Mouse (Mus musculus) splenic B cell, adult 2 months (primary cell): Measurements from ENCODE around the gene Ipo8.

Source experiments
- DNase-seq: peaks from one replicate; pipeline ENCODE4 v3.0.0-alpha.2; 2011; ENCODE audit warnings: low read depth, low spot score
- H3K27me3 ChIP-seq: 2 replicates; pipeline ENCODE4 v1.6.1; 2012; ENCODE audit warnings: mild to moderate bottlenecking, low read length, moderate library complexity, mixed read lengths; ENCODE audit not compliant: control insufficient read depth, poor library complexity, insufficient read depth, severe bottlenecking
- H3K36me3 ChIP-seq: 2 replicates; pipeline ENCODE4 v1.6.1; 2012; ENCODE audit warnings: mild to moderate bottlenecking, low read length, moderate library complexity, mixed read lengths; ENCODE audit not compliant: control insufficient read depth, poor library complexity, insufficient read depth, severe bottlenecking

Gene Ipo8

GRCm38 (mm10) chr6:148830748-148831727 lies at the start of gene Ipo8:
Gene Ipo8 (minus strand): TSS chr6:148831467.
- DNase-seq: peak; percentile 92
- Histone ChIP-seq H3K36me3 (no peaks in the 10 kb centered on the region), H3K27me3 (no peaks in the 10 kb centered on the region)

DNA sequence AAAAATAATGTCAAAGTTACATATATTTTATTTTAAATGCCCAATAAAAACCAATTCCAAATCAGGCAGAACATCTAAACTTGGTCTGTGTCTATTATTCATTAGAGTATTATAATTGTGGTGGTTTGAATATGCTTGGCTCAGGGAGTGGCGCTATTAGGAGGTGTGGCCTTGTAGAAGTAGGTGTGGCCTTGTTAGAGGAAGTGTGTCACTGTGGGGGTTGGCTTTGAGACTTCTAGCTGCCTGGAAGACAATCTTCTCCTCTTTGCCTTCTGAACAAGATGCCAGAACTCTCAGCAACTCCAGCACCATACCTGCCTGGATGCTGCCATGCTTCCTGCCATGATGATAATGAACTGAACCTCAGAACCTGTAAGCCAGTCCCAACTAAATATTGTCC lies 42.6 kb upstream of the Ipo8 start:
- Histone ChIP-seq H3K36me3 (no peaks in the 10 kb centered on the region), H3K27me3 (no peaks in the 10 kb centered on the region)
- DNase-seq: no peak

GRCm38 (mm10) chr6:148845629-148846028 lies 14.4 kb upstream of the Ipo8 start:
- Histone ChIP-seq H3K36me3 (no peaks in the 10 kb centered on the region), H3K27me3 (no peaks in the 10 kb centered on the region)
- no peak for DNase-seq

GRCm38 (mm10) chr6:148841760-148842159 lies 10.5 kb upstream of the Ipo8 start:
- Histone ChIP-seq H3K36me3 (no peaks in the 10 kb centered on the region), H3K27me3 (no peaks in the 10 kb centered on the region)
- no peak for DNase-seq

GRCm38 (mm10) chr6:148838460-148838859 lies 7.2 kb upstream of the Ipo8 start:
- Histone ChIP-seq H3K27me3 (no peaks in the 10 kb centered on the region), H3K36me3 (no peaks in the 10 kb centered on the region)
- no peak for DNase-seq

DNA sequence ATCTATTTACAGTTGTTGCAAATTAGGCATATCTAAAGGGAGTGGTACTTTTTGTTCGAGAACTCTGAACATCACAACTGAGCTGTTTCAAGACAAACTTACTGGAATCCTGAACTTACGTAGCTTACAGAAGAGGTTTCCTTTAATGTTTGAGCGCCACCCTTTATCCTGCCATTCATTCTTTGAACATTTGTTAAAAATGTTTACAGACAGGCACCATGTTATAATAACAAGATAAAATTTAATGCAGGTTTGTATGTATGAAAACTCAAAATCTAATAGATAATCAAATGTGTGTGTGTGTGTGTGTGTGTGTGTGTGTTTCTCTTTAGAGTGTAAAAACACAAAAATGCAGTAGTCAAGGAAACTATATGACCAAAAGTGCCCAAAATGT lies 458 bp upstream of the Ipo8 start:
- Histone ChIP-seq H3K36me3 (no peaks in the 10 kb centered on the region), H3K27me3 (no peaks in the 10 kb centered on the region)
- DNase-seq: no peak

GRCm38 (mm10) chr6:148830355-148830747 lies 916 bp downstream of the Ipo8 start:
- no peaks in the 10 kb centered on the region for H3K36me3 ChIP-seq
- no peaks in the 10 kb centered on the region for H3K27me3 ChIP-seq
- DNase-seq: no peak

GRCm38 (mm10) chr6:148826119-148826518 lies 5.1 kb downstream of the Ipo8 start:
- DNase-seq: no peak
- H3K36me3 ChIP-seq: peaks cover 3% of the 10 kb centered on the region; the same call in 1 of the 2 replicates

GRCm38 (mm10) chr6:148818624-148819343 lies 12.5 kb downstream of the Ipo8 start:
- no peak for DNase-seq
- Histone ChIP-seq H3K27me3 (no peaks in the 10 kb centered on the region), H3K36me3 (peaks cover 18% of the 10 kb centered on the region)

More at GRCm38 (mm10) chr6:148826119-148826518, 5.1 kb downstream of the Ipo8 start:
- no peaks in the 10 kb centered on the region for H3K27me3 ChIP-seq

- Histone ChIP-seq H3K27me3 (no peaks in the 10 kb centered on the region), H3K36me3 (peaks cover 22% of the 10 kb centered on the region)
- no peak for DNase-seq
Observed at GRCm38 (mm10) chr6:148816751-148817150, 14.5 kb downstream of the Ipo8 start.

- no peak for DNase-seq
Observed at GRCm38 (mm10) chr6:148811117-148811516, 20.1 kb downstream of the Ipo8 start.

DNA sequence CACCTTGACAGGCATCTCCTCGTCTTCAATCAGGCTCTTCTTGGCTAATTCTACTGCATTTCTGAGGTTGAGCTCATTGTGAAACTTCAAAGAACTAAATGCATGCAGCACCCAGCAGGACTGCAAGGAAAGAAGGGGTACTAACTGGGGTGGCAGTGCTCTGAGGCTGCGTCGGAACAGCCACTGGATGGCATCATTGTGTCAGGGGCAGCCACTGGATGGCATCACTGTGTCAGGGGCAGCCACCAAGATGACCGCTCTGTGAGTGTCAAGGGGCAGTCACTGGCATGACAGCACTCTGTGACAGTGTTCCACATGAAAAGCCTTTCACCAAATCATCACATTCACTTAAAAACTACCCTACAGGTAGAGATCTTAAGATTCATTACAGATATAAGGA lies 31.5 kb downstream of the Ipo8 start:
- peaks cover 11% of the 10 kb centered on the region for H3K36me3 ChIP-seq
- DNase-seq: no peak
- no peaks in the 10 kb centered on the region for H3K27me3 ChIP-seq

More at GRCm38 (mm10) chr6:148811117-148811516, 20.1 kb downstream of the Ipo8 start:
- Histone ChIP-seq H3K36me3 (peaks cover 19% of the 10 kb centered on the region), H3K27me3 (no peaks in the 10 kb centered on the region)

GRCm38 (mm10) chr6:148795145-148795544 lies 36.1 kb downstream of the Ipo8 start:
- DNase-seq: no peak
- H3K27me3 ChIP-seq: no peaks in the 10 kb centered on the region
- peaks cover 13% of the 10 kb centered on the region for H3K36me3 ChIP-seq

- H3K36me3 ChIP-seq: peaks cover 4% of the 10 kb centered on the region
- no peak for DNase-seq
- no peaks in the 10 kb centered on the region for H3K27me3 ChIP-seq
Observed at GRCm38 (mm10) chr6:148789010-148789673, 42.1 kb downstream of the Ipo8 start.
